Mouse (Mus musculus): ENCODE measurements around the gene Spaca3. TPM values are rescaled to one million over a fixed set of nuclear protein-coding genes. Genes with fewer than 3 reads are reported as not detected.

Gene Spaca3
- total and polyA plus RNA-seq, 3 experiments, result not detected

DNA sequence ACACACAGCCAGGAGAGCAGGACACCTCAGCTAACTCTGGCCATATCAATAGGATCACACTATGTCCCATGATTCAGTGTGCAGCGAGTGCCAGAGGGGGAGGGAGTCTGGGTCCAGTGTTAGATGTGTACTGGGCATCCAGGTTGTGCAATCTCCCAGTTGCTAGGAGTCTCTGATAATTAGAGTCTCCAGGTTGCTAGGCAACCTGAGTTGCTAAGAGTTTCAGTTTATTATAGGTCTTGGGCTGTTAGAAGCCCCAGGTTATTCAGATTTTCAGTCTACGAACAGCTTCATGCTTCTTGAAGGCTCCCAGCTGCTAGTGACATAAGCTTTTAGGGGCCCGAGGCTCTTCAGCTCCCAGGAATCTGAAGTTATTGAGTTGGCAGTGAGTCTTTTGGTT, 5.2 kb upstream of the Spaca3 start:
- DNase-seq (ENCODE audit: extremely low read depth), result no peak

GRCm38 (mm10) chr11:80854430-80854829, 3.7 kb upstream of the Spaca3 start:
- no peaks in the 10 kb centered on the region for H3K9me3 ChIP-seq (replicated peaks; ENCODE audit: low read length)
- H3K4me1 ChIP-seq (ENCODE audit: control insufficient read depth in 1 of 2, insufficient read depth in 2 of 2), result no peaks in the 10 kb centered on the region
- no peak overlapping the region for H3K4me3 ChIP-seq (replicated peaks in 1 of 3; ENCODE audit: low read depth in 2 of 3, low read length in 2 of 3, poor library complexity in 1 of 3)
- in situ Hi-C loops (cut with MboI; ENCODE audit: low pct_ligation_motif_present, low pct_unique_long_range_greater_than_20kb, low sequenced_read_pairs), result no loop called here
- no peaks in the 10 kb centered on the region for H3K36me3 ChIP-seq (replicated peaks in 1 of 2; ENCODE audit: control insufficient read depth in 1 of 2, insufficient read depth in 1 of 2, low read length in 1 of 2)
- no peak for DNase-seq (ENCODE audit: extremely low read depth)
- dilution Hi-C loops (cut with MboI; ENCODE audit: extremely low pct_ligation_motif_present, extremely low pct_unique_long_range_greater_than_20kb, low sequenced_read_pairs), result no loop called here
- no peaks in the 10 kb centered on the region for H3K79me2 ChIP-seq (replicated peaks; ENCODE audit: control insufficient read depth, extremely low read depth, insufficient read depth, poor library complexity, severe bottlenecking)
- H3K27ac ChIP-seq (ENCODE audit: insufficient read depth, low read depth), result no peak overlapping the region
- TF ChIP-seq MEF2A (IDR thresholded peaks at IDR 0.05; ENCODE audit: borderline replicate concordance, low read depth, low read length) (no peak), ELF1 (IDR thresholded peaks at IDR 0.05; ENCODE audit: low read depth, low read length) (no peak)
- no peak overlapping the region for H3K9ac ChIP-seq (ENCODE audit: insufficient read depth, low read depth)
- H3K4me2 ChIP-seq (ENCODE audit: insufficient read depth, low read depth, poor library complexity, severe bottlenecking), result peak overlapping the region; percentile 80; the same call in 1 of the 2 replicates
- peaks cover 83% of the 10 kb centered on the region for H3K27me3 ChIP-seq (replicated peaks)

More for the DNA sequence above, 5.2 kb upstream of the Spaca3 start:
- Histone ChIP-seq H3K27me3 (replicated peaks) (peaks cover 83% of the 10 kb centered on the region), H3K36me3 (replicated peaks in 1 of 2; ENCODE audit: control insufficient read depth in 1 of 2, insufficient read depth in 1 of 2, low read length in 1 of 2) (no peaks in the 10 kb centered on the region), H3K4me3 (replicated peaks in 1 of 3; ENCODE audit: low read depth in 2 of 3, low read length in 2 of 3, poor library complexity in 1 of 3) (no peak overlapping the region), H3K79me2 (replicated peaks; ENCODE audit: control insufficient read depth, extremely low read depth, insufficient read depth, poor library complexity, severe bottlenecking) (no peaks in the 10 kb centered on the region), H3K9ac (ENCODE audit: insufficient read depth, low read depth) (no peak overlapping the region), H3K9me3 (replicated peaks; ENCODE audit: low read length) (no peaks in the 10 kb centered on the region), H3K27ac (ENCODE audit: insufficient read depth, low read depth) (no peak overlapping the region), H3K4me2 (ENCODE audit: insufficient read depth, low read depth, poor library complexity, severe bottlenecking) (no peak overlapping the region), H3K4me1 (ENCODE audit: control insufficient read depth in 1 of 2, insufficient read depth in 2 of 2) (no peaks in the 10 kb centered on the region)
- dilution Hi-C loops (cut with MboI; ENCODE audit: extremely low pct_ligation_motif_present, extremely low pct_unique_long_range_greater_than_20kb, low sequenced_read_pairs), result no loop called here
- TF ChIP-seq USF1 (IDR thresholded peaks at IDR 0.05; ENCODE audit: low read depth, low read length) (no peak), E2F4 (IDR thresholded peaks at IDR 0.05; ENCODE audit: insufficient replicate concordance, low read depth, low read length) (no peak)
- in situ Hi-C loops (cut with MboI; ENCODE audit: low pct_ligation_motif_present, low pct_unique_long_range_greater_than_20kb, low sequenced_read_pairs), result no loop called here

DNA sequence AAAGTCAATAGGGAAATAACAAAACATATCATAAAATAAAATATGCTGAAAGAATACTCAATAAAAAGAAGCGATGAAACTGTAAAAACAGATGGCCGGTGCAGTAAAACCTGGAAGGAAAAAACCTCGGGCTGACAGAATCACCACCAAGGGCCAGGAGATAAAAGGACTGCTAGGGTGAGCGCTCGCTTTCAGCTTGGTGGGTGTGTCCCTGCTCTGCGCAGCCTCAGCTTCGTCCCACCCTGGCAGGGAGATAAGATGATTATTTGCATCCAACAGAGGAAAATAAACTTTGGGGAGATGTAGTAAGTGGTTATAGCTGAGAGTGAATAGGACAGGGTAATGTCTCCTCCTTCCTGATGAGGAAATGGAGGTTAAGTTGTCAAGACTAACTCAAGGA, 3.3 kb upstream of the Spaca3 start:
- no peak for TF ChIP-seq ZC3H11A (IDR thresholded peaks at IDR 0.05; ENCODE audit: low read depth, low read length)
- TF ChIP-seq NRF1 (IDR thresholded peaks at IDR 0.05; ENCODE audit: low read depth, low read length), result peak; percentile 75
- dilution Hi-C loops (cut with MboI; ENCODE audit: extremely low pct_ligation_motif_present, extremely low pct_unique_long_range_greater_than_20kb, low sequenced_read_pairs) (no loop called here), in situ Hi-C loops (cut with MboI; ENCODE audit: low pct_ligation_motif_present, low pct_unique_long_range_greater_than_20kb, low sequenced_read_pairs) (no loop called here)
- no peak for DNase-seq (ENCODE audit: extremely low read depth)
- no peak overlapping the region for H3K4me3 ChIP-seq (replicated peaks in 1 of 3; ENCODE audit: low read depth in 2 of 3, low read length in 2 of 3, poor library complexity in 1 of 3)
- H3K36me3 ChIP-seq (replicated peaks in 1 of 2; ENCODE audit: control insufficient read depth in 1 of 2, insufficient read depth in 1 of 2, low read length in 1 of 2), result no peaks in the 10 kb centered on the region
- no peaks in the 10 kb centered on the region for H3K4me1 ChIP-seq (ENCODE audit: control insufficient read depth in 1 of 2, insufficient read depth in 2 of 2)
- H3K9ac ChIP-seq (ENCODE audit: insufficient read depth, low read depth), result no peak overlapping the region
- no peak overlapping the region for H3K27ac ChIP-seq (ENCODE audit: insufficient read depth, low read depth)
- no peaks in the 10 kb centered on the region for H3K79me2 ChIP-seq (replicated peaks; ENCODE audit: control insufficient read depth, extremely low read depth, insufficient read depth, poor library complexity, severe bottlenecking)
- peaks cover 86% of the 10 kb centered on the region for H3K27me3 ChIP-seq (replicated peaks)
- peak overlapping the region; percentile 80; the same call in 1 of the 2 replicates for H3K4me2 ChIP-seq (ENCODE audit: insufficient read depth, low read depth, poor library complexity, severe bottlenecking)
- no peaks in the 10 kb centered on the region for H3K9me3 ChIP-seq (replicated peaks; ENCODE audit: low read length)

DNA sequence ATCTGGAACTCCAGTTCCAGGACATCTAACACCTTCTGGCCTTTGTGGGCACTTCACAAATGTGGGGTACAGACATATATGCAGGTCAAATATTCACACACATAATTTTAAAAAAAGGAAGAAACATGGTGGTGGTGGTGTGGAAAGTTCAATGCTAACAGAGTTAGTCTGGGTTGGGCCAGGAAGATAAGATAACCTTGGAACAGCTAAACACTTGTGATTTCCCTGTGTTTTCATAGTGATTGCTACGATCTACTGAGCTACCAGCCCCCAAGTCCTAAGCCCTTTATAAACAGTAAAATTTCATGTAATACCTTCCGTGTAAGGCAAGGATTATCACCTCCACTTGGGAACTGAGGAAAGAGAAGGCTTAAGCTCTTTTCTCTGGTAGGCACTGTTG, 1.3 kb upstream of the Spaca3 start:
- Histone ChIP-seq H3K36me3 (replicated peaks in 1 of 2; ENCODE audit: control insufficient read depth in 1 of 2, insufficient read depth in 1 of 2, low read length in 1 of 2) (no peaks in the 10 kb centered on the region), H3K27me3 (replicated peaks) (peaks cover 83% of the 10 kb centered on the region), H3K27ac (ENCODE audit: insufficient read depth, low read depth) (no peak overlapping the region), H3K9me3 (replicated peaks; ENCODE audit: low read length) (no peaks in the 10 kb centered on the region), H3K4me1 (ENCODE audit: control insufficient read depth in 1 of 2, insufficient read depth in 2 of 2) (no peaks in the 10 kb centered on the region), H3K79me2 (replicated peaks; ENCODE audit: control insufficient read depth, extremely low read depth, insufficient read depth, poor library complexity, severe bottlenecking) (no peaks in the 10 kb centered on the region), H3K9ac (ENCODE audit: insufficient read depth, low read depth) (no peak overlapping the region), H3K4me2 (ENCODE audit: insufficient read depth, low read depth, poor library complexity, severe bottlenecking) (no peak overlapping the region), H3K4me3 (replicated peaks in 1 of 3; ENCODE audit: low read depth in 2 of 3, low read length in 2 of 3, poor library complexity in 1 of 3) (no peak overlapping the region)
- DNase-seq (ENCODE audit: extremely low read depth), result no peak
- dilution Hi-C loops (cut with MboI; ENCODE audit: extremely low pct_ligation_motif_present, extremely low pct_unique_long_range_greater_than_20kb, low sequenced_read_pairs), result no loop called here
- no peak for TF ChIP-seq MAX (IDR thresholded peaks at IDR 0.05; ENCODE audit: low read length)
- TF ChIP-seq SIN3A (IDR thresholded peaks at IDR 0.05; ENCODE audit: low read length), result no peak
- TF ChIP-seq MXI1 (IDR thresholded peaks at IDR 0.05; ENCODE audit: low read depth, low read length), result no peak
- TF ChIP-seq IRF4 (IDR thresholded peaks at IDR 0.05; ENCODE audit: low read depth, low read length), result no peak
- TF ChIP-seq JUN (IDR thresholded peaks at IDR 0.05; ENCODE audit: insufficient read depth, low read depth, low read length), result no peak
- no peak for TF ChIP-seq ZKSCAN1 (IDR thresholded peaks at IDR 0.05; ENCODE audit: borderline replicate concordance, low read depth, low read length)
- TF ChIP-seq CHD2 (IDR thresholded peaks at IDR 0.05; ENCODE audit: low read length), result no peak
- no peak for TF ChIP-seq CHD1 (IDR thresholded peaks at IDR 0.05; ENCODE audit: low read depth, low read length)
- in situ Hi-C loops (cut with MboI; ENCODE audit: low pct_ligation_motif_present, low pct_unique_long_range_greater_than_20kb, low sequenced_read_pairs), result no loop called here

All from CH12.LX (cell line).